Mouse (Mus musculus): ENCODE data around the gene Prmt9. TPM values are rescaled to one million over a fixed set of nuclear protein-coding genes. Genes with fewer than 3 reads are reported as not detected.

Prmt9 gene
- polyA plus RNA-seq, 1 experiment from 2014 or later = 9.3 TPM

GRCm38 (mm10) chr8:77524018-77524615 lies 25.1 kb upstream of the Prmt9 start:
- H3K9ac ChIP-seq (ENCODE audit: low read depth, low read length) = no peak overlapping the region
- no peaks in the 10 kb centered on the region for H3K36me3 ChIP-seq (ENCODE audit: control insufficient read depth, insufficient read depth)
- no peaks in the 10 kb centered on the region for H3K9me3 ChIP-seq (ENCODE audit: control insufficient read depth)
- H3K4me3 ChIP-seq (ENCODE audit: low read depth, low read length) = no peak overlapping the region
- 31% methylated on average over 14 of the region's 14 CpGs for WGBS
- H3K4me1 ChIP-seq (replicated peaks; ENCODE audit: control insufficient read depth, insufficient read depth, low read length) = no peaks in the 10 kb centered on the region
- no peak overlapping the region for H3K27ac ChIP-seq (ENCODE audit: low read depth, low read length)
- peak; percentile 72 for ATAC-seq
- peak overlapping the region; percentile 49 for H3K4me2 ChIP-seq (replicated peaks; ENCODE audit: low read depth)
- TF ChIP-seq CTCF (IDR thresholded peaks at IDR 0.05; ENCODE audit: low read depth) = no peak
- no peaks in the 10 kb centered on the region for H3K27me3 ChIP-seq (replicated peaks; ENCODE audit: control insufficient read depth, insufficient read depth, low read length)

GRCm38 (mm10) chr8:77524906-77525305 lies 24.3 kb upstream of the Prmt9 start:
- Histone ChIP-seq H3K4me2 (replicated peaks; ENCODE audit: low read depth) (no peak overlapping the region), H3K27ac (ENCODE audit: low read depth, low read length) (no peak overlapping the region), H3K9me3 (ENCODE audit: control insufficient read depth) (no peaks in the 10 kb centered on the region), H3K36me3 (ENCODE audit: control insufficient read depth, insufficient read depth) (no peaks in the 10 kb centered on the region), H3K4me1 (replicated peaks; ENCODE audit: control insufficient read depth, insufficient read depth, low read length) (no peaks in the 10 kb centered on the region), H3K27me3 (replicated peaks; ENCODE audit: control insufficient read depth, insufficient read depth, low read length) (no peaks in the 10 kb centered on the region), H3K9ac (ENCODE audit: low read depth, low read length) (no peak overlapping the region), H3K4me3 (ENCODE audit: low read depth, low read length) (no peak overlapping the region)
- no peak for ATAC-seq
- 96% methylated on average over 2 of the region's 2 CpGs for WGBS
- peak; percentile 53 for TF ChIP-seq CTCF (IDR thresholded peaks at IDR 0.05; ENCODE audit: low read depth)

GRCm38 (mm10) chr8:77526130-77526529 lies 23.1 kb upstream of the Prmt9 start:
- Histone ChIP-seq H3K9me3 (ENCODE audit: control insufficient read depth) (no peaks in the 10 kb centered on the region), H3K36me3 (ENCODE audit: control insufficient read depth, insufficient read depth) (no peaks in the 10 kb centered on the region), H3K27ac (ENCODE audit: low read depth, low read length) (no peak overlapping the region), H3K4me1 (replicated peaks; ENCODE audit: control insufficient read depth, insufficient read depth, low read length) (no peaks in the 10 kb centered on the region), H3K4me3 (ENCODE audit: low read depth, low read length) (no peak overlapping the region), H3K27me3 (replicated peaks; ENCODE audit: control insufficient read depth, insufficient read depth, low read length) (no peaks in the 10 kb centered on the region), H3K9ac (ENCODE audit: low read depth, low read length) (no peak overlapping the region), H3K4me2 (replicated peaks; ENCODE audit: low read depth) (no peak overlapping the region)
- no peak for ATAC-seq
- TF ChIP-seq CTCF (IDR thresholded peaks at IDR 0.05; ENCODE audit: low read depth) = no peak
- WGBS = 87% methylated on average over 8 of the region's 8 CpGs

- no peaks in the 10 kb centered on the region for H3K27me3 ChIP-seq (replicated peaks; ENCODE audit: control insufficient read depth, insufficient read depth, low read length)
- no peak overlapping the region for H3K27ac ChIP-seq (ENCODE audit: low read depth, low read length)
- H3K9me3 ChIP-seq (ENCODE audit: control insufficient read depth) = no peaks in the 10 kb centered on the region
- 0 out of 2 replicates have a peak overlapping the region, but pooled peaks have one; percentile 3 for H3K4me2 ChIP-seq (replicated peaks; ENCODE audit: low read depth)
- no peaks in the 10 kb centered on the region for H3K36me3 ChIP-seq (ENCODE audit: control insufficient read depth, insufficient read depth)
- WGBS = 61% methylated on average over 8 of the region's 8 CpGs
- peak; percentile 50; the same call in 1 of the 2 replicates for ATAC-seq
- no peak overlapping the region for H3K9ac ChIP-seq (ENCODE audit: low read depth, low read length)
- H3K4me1 ChIP-seq (replicated peaks; ENCODE audit: control insufficient read depth, insufficient read depth, low read length) = no peaks in the 10 kb centered on the region
- no peak overlapping the region for H3K4me3 ChIP-seq (ENCODE audit: low read depth, low read length)
- TF ChIP-seq CTCF (IDR thresholded peaks at IDR 0.05; ENCODE audit: low read depth) = no peak
Measured at GRCm38 (mm10) chr8:77534358-77534992, 14.7 kb upstream of the Prmt9 start.

GRCm38 (mm10) chr8:77535026-77535595 lies 14.1 kb upstream of the Prmt9 start:
- TF ChIP-seq CTCF (IDR thresholded peaks at IDR 0.05; ENCODE audit: low read depth) = peak; percentile 85
- no peaks in the 10 kb centered on the region for H3K9me3 ChIP-seq (ENCODE audit: control insufficient read depth)
- no peak overlapping the region for H3K4me2 ChIP-seq (replicated peaks; ENCODE audit: low read depth)
- H3K27ac ChIP-seq (ENCODE audit: low read depth, low read length) = no peak overlapping the region
- 60% methylated on average over 5 of the region's 5 CpGs for WGBS
- ATAC-seq = peak; percentile 62
- H3K4me1 ChIP-seq (replicated peaks; ENCODE audit: control insufficient read depth, insufficient read depth, low read length) = no peaks in the 10 kb centered on the region
- H3K9ac ChIP-seq (ENCODE audit: low read depth, low read length) = no peak overlapping the region
- no peak overlapping the region for H3K4me3 ChIP-seq (ENCODE audit: low read depth, low read length)
- H3K36me3 ChIP-seq (ENCODE audit: control insufficient read depth, insufficient read depth) = no peaks in the 10 kb centered on the region
- no peaks in the 10 kb centered on the region for H3K27me3 ChIP-seq (replicated peaks; ENCODE audit: control insufficient read depth, insufficient read depth, low read length)

- Histone ChIP-seq H3K36me3 (ENCODE audit: control insufficient read depth, insufficient read depth) (no peaks in the 10 kb centered on the region), H3K27ac (ENCODE audit: low read depth, low read length) (no peak overlapping the region), H3K27me3 (replicated peaks; ENCODE audit: control insufficient read depth, insufficient read depth, low read length) (no peaks in the 10 kb centered on the region), H3K4me1 (replicated peaks; ENCODE audit: control insufficient read depth, insufficient read depth, low read length) (no peaks in the 10 kb centered on the region), H3K4me3 (ENCODE audit: low read depth, low read length) (no peak overlapping the region), H3K4me2 (replicated peaks; ENCODE audit: low read depth) (no peak overlapping the region), H3K9ac (ENCODE audit: low read depth, low read length) (no peak overlapping the region), H3K9me3 (ENCODE audit: control insufficient read depth) (no peaks in the 10 kb centered on the region)
- 78% methylated on average over 12 of the region's 12 CpGs for WGBS
- no peak for ATAC-seq
- no peak for TF ChIP-seq CTCF (IDR thresholded peaks at IDR 0.05; ENCODE audit: low read depth)
Measured at GRCm38 (mm10) chr8:77536821-77537220, 12.4 kb upstream of the Prmt9 start.
